Mouse (Mus musculus) heart, postnatal 0 days (tissue): ENCODE data around the gene 4933412E24Rik.

Experiments used
- CTCF ChIP-seq: IDR thresholded peaks from 2 replicates; pipeline ENCODE4 v1.5.1; 2016; ENCODE audit warnings: antibody characterized with exemption, control low read depth, low read depth
- EP300 ChIP-seq: IDR thresholded peaks from 2 replicates; pipeline ENCODE4 v1.6.1; 2016; ENCODE audit warnings: antibody characterized with exemption, low read depth

- TF ChIP-seq CTCF (no peak), EP300 (no peak)
These were observed 14.3 kb upstream of the 4933412E24Rik start for GRCm38 (mm10) chr15:60030728-60031127.
